Mouse (Mus musculus) bone marrow, adult 2 months (tissue): ENCODE data around the gene 2310039H08Rik.

ENCODE experiments used
- CTCF ChIP-seq: fragments of 200-500 bp; IDR thresholded peaks from 2 replicates; pipeline ENCODE4 v1.5.1; 2011; ENCODE audit warnings: low read length, control low read depth; ENCODE audit not compliant: control insufficient read depth, insufficient read depth
- POLR2A ChIP-seq: fragments of 200-500 bp; IDR thresholded peaks from 2 replicates; pipeline ENCODE4 v1.6.1; 2011; ENCODE audit warnings: low read depth, mild to moderate bottlenecking, control low read depth, low read length, borderline replicate concordance; ENCODE audit not compliant: control insufficient read depth

- TF ChIP-seq CTCF (no peak), POLR2A (no peak)
Measured at GRCm38 (mm10) chr17:46775070-46775469, 2.6 kb downstream of the 2310039H08Rik start.
